Mouse (Mus musculus) layer of hippocampus, adult 9-11 months (tissue): Measurements from ENCODE around the gene Sox14.

Source experiments
- DNase-seq: peaks from one replicate; pipeline ENCODE4 v3.0.0; 2022

The Sox14 gene

DNA sequence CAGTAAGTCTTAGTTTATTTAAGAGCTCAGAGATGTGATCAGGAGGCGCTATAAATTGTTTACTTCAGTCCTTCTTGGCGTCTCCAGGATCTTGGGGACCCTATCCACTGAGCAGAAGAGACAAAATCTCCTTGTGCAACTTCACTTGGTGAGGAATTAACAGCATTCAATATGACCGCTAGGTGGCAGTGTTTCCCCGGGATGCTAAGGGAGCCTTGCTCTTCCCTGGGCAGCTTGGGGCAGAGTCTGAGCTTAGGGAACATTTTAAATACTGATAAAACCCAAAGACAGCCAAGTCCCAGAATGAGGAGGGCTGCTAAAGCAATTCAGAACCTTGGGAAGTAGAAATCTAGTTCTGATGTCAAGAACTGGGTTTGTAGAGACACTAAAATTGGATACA, 29.1 kb downstream of the Sox14 start:
- DNase-seq = peak; percentile 24

DNA sequence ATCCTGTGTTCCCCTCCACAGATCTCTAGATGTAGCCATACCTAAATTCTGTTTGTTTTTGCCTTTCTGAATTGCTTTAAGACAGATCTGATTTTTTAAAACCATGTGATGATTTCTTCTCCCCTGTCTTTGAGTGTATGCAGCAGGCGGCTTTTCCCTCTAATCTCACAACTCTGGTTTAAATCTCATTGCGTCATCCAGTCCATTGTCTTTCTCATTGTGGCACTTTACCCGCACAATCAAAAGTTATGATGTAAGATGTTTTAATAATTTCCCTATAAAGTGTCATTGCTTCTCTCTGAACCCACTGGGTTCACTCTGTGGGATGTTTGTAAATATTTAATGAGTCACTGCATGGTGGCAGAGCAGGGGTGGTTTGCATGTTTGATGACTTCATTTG, 36.6 kb downstream of the Sox14 start:
- no peak for DNase-seq

DNA sequence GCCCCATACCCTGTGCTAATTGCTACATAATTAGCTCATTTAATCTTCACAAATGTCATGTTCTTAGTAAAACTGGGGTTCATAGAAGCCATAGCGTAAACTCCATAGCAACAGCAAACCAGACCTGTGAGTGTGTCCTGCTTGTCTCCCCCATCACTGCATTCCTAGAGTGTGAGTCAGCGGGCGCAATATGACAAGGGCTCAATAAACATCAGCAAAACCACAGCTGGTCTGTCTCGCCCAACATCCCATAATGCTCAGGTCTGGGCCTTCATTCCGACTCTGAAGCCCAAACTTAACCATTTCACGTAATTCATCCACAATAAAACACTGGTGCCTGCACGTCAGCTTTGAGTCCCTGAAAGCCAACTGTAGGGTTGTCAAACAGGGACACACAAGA, 37.1 kb downstream of the Sox14 start:
- DNase-seq = no peak

- peak; percentile 8 for DNase-seq
Observed at GRCm38 (mm10) chr9:99836707-99837106, 39.3 kb downstream of the Sox14 start.

- no peak for DNase-seq
Observed at GRCm38 (mm10) chr9:99835624-99836430, 40.1 kb downstream of the Sox14 start.
